Mouse (Mus musculus) fibroblast of lung, adult 2 months (primary cell): ENCODE results near the gene Retsat.
A peak's percentile ranks its signal among the peaks of the same experiment; 100 is the strongest.

ENCODE experiments used
- DNase-seq: peaks from one replicate; pipeline ENCODE4 v3.0.0-alpha.2; 2011; ENCODE audit warnings: low read depth

Retsat gene

DNA sequence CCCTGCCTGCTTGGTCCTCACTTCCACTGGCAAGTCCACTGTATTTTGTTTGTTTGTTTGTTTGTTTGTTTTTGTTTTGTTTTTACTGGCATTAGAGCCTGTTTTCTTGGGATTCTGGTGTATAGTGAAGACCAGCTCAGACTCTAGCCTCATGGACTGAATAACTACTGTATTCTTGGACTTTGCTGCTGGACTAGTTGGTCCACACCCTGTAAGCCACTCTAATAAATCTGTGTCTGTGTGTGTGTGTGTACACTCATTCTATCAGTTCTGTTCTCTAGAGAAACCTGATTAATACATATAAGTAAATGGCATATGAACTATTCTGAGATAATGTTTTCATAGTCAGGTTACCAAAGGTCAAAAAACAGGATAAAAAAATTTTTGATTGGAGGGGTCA, 8.2 kb upstream of the Retsat start:
- no peak for DNase-seq

DNA sequence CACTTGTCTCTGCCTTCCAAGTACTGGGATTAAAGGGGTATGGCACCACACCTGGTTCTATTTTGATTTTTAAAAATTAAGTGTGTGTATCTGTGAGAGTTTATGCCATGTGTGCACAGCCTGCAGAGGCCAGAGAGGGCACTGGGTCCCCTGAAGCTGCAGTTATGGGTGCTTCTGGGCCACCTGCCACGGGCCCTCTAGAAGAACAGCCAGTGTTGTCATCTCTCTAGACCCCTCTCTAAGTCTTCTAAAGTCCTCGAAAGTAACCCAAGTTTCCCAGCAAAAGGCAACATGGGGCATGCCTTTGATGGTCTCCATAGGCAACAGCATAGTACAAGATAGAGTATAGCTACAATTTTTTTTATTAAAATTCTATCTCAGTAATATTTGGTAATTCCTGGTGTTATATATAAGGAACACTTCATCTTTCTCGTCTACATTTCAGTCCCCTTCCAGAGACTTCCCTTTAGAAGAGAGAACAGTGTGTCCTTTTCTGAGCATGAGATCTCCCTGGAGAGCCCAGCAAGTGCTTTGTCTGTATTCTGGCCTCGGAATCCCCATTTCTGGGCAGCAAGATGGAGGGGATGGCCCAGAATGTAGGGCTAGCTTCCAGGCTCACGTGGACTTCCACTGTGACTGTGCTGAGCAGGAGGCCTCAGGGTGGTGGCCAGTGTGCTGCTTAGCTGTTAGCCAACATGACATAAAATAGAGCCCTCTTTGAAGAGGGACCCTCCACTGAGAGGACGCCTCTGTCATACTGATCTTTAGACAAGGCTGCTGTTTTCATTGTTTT, 5.1 kb upstream of the Retsat start:
- no peak for DNase-seq

DNA sequence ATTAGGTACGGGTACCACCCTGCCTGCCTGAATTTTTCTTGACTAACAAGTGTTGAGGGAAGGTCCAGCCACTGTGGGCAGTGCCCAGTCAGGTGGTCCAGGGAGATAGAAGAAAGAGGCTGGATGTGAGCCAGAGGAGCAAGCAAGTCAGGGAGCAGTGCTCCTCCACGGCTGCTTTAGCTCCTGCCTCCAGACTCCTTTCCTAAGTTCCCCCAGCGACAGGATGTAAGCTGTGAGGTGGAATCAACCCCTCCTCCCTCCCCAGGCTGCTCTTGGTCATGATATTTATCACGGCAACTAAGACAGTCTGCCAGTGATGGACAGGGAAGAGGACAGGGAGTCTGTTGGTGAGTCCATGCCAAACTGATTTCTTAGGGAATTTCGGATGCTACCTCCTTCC, 4.4 kb upstream of the Retsat start:
- no peak for DNase-seq

DNA sequence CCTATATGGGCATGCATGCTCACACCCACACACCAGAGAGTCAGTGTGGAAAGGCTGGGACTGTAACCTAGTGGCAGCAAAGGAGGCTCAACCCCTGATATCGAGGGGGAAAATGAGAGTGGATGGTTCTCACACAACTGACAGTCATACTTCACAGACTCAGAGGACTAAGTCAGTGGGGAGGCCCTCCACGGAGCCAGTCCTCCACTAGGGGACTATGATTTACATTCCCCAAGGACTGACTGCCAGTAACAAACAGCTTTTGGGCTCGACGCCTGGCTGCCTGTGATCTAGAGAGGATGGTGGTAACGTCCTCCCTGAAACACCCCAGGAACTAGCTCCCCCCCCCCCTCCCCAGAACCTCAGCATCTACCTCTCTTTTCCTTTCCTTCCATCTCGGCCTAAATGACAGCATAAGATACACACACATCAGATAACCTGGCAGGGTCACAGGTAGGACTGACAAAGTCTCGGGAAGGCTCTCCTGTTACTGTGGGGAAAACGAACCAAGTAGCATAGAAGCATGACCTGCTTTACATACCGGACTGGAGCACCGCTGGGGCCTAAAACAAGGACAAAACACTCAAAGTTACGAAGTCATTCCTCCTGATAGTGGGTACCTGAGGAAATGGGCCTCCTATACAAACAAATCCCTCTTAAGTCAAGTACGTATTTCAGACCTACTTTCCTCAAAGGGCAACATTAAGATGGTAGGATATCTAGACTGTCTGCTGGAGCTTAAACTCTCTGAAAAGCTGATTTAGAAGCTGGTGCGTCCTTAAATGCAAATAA, 996 bp upstream of the Retsat start:
- DNase-seq: no peak

DNA sequence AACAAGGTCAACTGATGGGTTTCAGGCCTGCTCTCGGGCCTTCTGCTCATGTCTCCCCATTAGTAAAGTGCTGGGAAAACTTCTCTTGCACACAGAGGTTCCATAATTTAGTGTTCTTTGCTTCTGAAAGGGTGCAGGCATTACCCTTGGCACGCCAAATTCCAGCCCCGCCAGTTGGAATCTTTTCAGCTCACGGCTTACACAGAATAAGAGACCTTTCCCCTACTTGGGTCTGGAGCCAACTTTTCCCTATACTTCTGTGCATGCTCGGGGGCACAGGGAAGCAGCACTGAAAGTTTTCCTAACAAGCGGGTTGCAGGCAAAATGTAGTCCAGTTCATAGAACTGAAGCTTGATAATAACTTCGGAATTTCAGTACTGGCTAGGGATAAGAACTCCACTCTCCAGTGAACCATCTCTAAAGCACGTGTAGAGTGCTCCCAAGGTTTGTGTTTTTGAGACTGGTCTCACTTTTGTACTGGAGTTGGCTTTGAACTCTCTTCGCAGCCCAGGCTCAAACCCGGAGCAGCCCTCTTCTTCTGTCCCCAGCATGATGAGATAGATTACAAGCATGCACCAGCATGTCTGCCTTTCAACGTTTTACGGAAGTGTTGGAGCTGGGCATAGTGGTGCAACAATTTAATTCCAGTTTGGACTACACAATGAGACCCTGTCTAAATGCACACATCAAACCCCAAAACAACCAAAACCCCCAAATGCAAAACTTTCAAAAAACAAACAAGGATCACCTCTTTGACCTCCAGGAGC, 699 bp downstream of the Retsat start:
- no peak for DNase-seq

DNA sequence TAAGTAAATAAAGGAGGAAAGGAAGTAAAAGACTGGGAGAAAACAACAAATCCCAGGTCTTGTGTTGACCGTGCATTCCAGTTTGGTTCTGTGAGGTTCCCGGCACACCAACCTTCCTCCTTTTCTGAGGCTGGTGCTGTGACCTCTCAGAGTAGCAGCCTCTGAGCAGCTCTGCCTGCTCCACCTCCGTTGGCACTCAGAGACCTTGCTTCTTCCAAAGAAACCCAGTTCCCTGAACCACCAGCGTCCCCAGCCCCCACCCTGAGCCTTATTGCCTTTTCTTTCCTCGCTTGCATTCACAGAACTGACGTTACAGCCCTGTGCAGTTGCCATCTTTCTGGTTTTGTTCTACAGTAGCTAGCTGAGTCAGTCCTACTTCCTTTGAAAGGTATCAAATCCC, 1.9 kb downstream of the Retsat start:
- DNase-seq: no peak

DNA sequence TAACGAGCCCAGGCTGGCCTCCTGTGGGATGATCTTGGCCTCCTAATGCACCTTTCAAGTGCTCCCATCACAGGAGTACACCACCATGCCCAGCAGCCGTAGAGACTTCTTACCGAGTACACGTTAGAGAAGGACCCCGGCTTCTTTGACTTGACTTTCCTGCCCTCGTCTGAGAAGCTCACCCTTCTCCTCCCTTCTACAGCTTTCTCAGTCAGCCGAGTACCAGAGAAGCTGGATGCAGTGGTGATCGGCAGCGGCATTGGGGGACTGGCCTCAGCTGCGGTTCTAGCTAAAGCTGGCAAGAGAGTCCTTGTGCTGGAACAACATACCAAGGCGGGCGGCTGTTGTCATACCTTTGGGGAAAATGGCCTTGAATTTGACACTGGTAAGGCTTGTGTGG, 2.5 kb downstream of the Retsat start:
- no peak for DNase-seq

DNA sequence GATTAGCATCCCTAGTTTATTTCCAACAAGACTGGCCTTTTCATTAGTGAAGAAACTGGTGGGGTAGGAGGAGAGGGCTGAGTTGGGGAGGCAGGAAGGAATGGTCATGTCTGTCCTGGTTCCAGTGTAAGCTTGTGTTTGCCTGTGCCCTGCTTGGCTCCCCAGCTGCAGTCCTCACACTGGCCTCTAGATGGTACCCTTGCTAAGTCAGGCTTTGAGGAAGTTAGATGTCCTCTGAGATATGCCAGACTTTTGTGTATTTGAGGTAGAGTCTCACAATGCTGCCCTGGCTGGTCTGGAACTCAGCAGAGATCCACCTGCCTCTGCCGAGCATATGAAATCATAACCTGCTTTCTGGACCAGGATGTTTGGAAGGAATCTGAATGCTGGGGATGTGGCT, 3.5 kb downstream of the Retsat start:
- peak; percentile 48 for DNase-seq

DNA sequence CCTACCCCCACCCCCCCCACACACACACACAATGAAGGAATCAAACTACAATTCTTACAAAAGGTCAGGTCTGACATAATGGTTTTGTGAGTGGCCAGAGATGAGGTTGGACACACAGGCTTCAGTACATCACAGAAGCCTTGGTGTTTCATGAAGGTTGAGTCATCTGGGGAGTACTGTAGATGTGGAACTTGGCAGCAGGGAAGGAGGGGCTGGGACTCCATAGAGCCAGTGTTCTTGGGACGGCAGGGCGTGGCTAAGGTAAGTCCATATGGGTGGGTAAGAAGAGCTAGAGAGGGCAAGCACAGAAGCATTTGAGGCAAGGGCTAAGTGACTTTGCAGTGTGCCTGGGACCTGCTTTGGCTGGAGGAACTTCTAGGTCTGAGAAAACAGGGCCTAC, 5.8 kb downstream of the Retsat start:
- no peak for DNase-seq

DNA sequence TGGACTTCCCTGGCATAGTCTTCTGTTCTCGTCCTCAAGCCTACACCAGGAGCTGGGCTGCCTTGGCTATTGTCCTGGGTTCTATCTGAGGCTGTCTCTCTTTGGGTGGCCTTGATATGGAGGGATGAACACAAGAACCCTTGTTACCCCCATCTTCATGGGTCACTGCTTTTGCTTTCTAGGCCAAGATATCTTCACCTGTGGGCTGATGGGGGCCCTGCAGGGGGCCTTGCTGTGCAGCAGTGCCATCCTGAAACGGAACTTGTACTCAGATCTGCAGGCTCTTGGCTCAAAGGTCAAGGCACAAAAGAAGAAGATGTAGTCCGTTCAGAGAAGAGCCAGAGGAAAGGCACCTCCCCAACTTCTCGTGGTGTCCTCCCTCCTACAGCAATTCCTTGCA, 8.8 kb downstream of the Retsat start:
- no peak for DNase-seq

DNA sequence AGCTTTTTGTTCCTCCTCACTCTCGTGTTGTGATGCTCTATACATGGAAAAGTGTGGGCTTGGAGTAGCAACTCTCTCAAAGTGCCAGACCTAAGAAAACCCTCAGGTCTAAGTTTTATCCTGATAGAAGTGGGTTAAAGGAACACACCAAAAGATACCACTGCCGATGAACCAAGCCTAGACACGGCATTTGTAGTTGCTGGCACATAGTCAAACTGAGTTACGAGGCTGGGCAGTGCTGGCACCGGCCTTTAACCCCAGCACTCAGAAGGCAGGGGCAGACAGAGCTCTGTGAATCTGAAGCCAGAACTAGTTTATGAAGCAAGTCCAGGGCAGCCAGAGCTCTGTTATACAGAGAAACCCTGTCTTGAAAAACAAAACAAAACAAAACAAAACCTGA, 9.4 kb downstream of the Retsat start:
- no peak for DNase-seq

DNA sequence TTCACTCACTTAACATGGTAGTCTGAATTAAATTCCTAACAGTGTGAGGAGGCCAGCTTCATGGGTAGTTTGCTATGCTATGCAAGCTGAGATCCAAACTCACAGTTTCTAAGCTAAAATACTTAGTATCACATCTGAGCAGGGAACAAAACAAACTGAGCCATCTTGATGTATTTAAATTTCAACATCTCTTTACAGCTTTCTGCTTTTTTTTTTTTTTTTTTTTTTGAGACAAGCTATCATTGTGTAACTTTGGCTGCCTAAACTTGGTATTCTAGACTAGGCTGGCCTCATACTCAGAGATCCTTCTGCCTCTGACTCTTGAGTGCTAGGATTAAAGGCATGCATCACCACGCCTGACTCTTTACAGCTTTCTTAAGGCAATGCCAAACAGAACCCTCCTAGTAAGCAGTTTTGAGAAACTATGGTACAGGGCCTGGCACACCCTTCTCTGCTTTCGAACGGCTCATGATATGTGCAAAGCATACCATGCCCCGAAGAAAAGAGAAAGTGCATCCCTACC, 10.4 kb downstream of the Retsat start:
- peak; percentile 22 for DNase-seq

DNA sequence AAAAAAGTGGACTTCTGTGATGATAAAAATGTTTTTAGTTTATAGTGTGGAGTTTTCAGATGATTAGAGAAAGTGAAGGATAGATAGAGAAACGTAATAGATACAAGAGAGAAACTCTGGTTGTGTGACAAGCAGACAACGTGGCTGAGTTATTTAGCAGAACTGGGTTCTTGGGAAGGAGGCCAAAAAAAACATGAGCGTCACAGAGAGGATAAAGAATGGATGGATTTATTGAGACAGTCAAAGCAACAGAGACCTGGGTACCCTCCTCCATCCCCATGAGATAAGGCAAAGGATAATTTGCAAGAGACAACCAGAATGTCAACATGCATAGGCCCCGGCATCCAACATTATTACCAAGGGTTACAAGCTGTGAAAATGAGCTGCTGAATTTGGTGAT, 12.0 kb downstream of the Retsat start:
- no peak for DNase-seq

DNA sequence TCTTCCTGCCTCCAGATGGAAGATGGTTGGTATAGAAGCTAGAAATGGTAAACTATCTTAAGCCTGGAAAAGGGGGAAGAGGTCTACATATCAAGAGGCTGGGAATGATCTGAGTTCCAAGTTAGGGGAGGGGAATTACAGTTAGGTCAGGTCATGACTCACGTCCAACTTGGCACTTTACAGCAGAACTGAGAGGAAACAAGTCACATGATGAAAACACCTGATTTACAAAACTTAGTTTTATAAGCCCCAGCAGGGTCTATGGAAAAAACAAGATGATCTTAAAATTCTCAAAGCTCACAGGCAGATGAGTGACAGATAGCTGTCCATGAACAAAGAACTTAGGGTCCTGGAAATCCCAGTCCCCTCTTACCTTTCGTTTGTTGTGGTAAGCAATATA, 16.9 kb downstream of the Retsat start:
- DNase-seq: peak; percentile 27

DNA sequence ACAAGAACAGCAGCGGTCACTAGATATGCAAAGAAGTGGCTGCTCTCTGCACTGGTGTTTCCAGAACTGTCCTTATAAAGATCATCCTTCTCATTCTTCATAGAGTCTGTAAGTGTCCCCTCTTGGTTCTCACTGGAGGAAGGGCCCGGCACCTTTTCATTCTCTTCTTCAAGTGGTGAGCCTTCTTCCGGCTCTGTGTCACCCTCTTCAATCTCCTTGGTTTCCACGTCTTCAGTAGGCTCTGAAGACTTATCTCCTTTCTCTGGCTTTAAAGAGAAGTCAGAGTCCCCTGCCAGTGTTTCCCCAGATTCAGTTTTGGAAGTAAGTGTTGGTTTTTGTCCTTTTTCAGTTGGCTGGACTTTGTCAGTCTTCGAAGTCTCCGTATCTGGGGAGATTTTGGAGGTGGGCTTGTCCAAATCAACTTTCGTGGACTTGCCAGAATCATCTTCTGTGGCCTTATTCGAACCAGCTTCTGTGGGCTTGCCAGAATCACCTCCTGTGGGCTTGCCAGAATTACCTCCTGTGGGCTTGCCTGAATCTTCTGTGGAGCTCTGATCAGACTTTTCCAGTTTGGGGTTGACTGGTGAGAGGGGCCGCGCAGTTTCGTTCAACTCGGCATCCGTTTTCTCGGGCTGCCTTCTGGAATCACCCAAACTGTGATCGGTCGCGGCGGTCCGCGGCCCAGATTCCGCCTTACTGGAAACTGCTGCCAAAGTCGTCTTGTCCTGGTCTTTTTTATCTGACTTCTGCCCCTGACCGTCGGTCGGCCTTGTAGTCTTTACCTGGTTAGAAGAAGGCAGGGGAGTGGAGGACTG, 17.5 kb downstream of the Retsat start:
- DNase-seq: no peak

DNA sequence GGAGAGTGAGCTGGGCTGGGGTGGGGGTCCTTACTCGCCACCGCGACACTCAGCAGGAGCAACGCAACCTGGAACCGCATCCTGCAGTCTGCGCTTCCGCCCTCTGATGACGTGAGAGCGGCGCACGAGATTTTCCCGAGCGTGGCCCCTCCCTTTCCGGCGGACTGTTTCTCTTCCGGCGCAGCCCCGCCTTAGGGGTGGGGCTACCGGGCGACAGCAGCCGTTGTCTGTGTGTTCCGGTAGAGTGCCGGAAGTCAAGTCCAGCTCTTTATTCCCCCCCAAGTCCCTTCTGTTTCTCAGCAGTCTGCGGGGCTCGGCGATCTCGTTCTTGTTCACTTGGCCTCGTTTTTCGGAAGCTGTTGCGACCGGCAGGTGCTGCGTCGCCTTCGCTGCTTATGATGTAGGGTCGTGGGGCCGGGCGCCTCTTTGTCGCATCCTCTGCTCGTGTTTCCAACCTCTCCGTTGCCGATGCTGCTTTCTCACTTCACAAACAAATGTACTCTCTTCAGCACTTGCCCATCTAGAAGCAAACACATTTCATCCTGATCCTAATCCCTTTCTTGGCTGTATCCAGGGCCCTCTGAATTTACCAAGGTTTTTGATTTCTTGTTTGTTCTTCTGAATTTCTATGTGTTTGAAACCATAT, 18.5 kb downstream of the Retsat start, which contains the start of gene Tgoln1:
Tgoln1 (minus strand) TSS at position 358 of the 646 bp plus-strand sequence.
- DNase-seq: peak; percentile 83

DNA sequence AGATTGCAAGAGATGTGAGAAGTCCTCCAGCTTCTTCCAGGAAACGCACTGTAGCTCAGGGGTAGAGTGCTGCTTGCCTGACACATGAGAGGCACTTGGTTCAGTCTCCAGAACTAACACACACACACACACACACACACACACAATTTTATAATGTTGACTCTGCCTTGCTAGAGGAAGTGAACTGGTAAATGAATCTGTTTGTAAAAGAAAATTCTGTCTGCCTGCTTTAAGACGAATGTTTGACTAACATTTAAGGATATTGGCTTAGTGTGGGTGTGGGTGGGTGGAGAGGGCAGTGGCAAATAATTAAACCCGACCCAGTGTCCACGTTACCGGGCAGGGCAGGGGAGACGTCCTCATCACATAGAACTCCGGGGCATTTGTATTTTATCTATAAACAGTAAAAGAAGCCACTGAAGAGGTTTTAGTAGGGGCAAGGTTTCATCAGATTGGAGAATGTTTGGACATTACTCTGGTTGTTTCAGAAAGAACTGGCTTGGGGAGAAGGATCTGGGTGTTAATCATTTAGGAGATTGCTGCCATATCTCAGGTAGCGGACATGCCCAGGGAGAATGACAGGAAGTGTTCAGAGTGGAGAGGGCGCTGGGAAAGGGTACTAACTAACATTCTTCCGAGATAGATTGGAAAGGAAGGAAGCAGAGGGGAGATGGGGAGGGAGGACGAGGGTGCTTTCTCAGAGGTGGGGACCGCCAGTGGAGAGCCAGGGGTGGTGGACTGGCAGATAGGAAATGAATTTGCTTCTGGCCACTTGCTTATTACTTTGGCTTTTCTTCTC, 21.7 kb downstream of the Retsat start:
- DNase-seq: no peak

DNA sequence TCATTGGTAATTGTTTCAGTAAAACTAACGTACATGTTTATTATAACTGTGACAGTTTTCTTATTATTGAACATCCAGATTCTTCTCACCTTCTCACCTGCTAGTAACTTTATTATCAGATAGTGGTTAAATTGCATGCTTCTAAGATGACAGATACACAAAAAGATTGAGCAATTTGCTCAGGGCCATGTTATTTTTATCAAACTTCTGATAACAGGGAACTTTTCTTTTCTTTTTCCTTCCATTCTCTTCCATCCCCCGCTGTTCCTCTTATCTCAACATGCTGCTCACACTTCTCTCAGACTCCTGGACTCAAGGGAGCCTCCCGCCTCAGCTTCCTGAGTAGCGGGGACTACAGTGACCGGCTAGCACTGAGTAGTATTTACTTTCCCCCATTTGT, 22.6 kb downstream of the Retsat start:
- no peak for DNase-seq

DNA sequence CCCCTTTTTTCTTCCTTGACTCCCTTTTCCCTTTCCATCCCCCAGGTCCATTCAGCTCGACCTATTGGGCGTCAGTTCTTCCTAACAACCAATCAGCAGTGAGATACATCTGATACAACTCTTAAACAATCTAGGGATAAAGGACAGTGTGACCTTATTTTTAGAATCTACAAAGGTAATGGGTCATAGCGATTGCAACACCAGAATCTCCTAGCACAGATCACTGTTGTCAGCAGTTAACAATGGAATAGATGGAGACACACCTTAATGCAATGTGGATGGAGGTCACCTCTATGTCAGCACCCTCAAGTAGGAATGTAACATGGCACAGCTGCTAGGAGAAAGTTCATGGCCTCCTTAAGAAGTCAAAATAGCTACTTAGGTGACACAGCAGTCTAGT, 24.6 kb downstream of the Retsat start:
- no peak for DNase-seq
